Mouse (Mus musculus) limb, embryonic 10.5 days (tissue): ENCODE measurements around the gene Cib1. TPM values are rescaled to one million over a fixed set of nuclear protein-coding genes. Genes with fewer than 3 reads are reported as not detected.

ENCODE experiments used
- polyA plus RNA-seq: library from polyadenylated mRNA; unstranded; fragments of >200 nt; fragmentation: Nextera tagmentation; extraction: Ambion mirVana; gene quantifications from 2 replicates; pipeline ENCODE4 v1.2.1, GENCODE M21; 2016

The Cib1 gene
- polyA plus RNA-seq, 1 experiment from 2014 or later = 68.6 TPM

Other genes with a start within 250 kb of the Cib1 start
- gene Zfp710, start 208.0 kb downstream of the Cib1 start, polyA plus RNA-seq = 19.4 and 19.7 TPM in 2 replicates
- gene Idh2, start 117.4 kb downstream of the Cib1 start, polyA plus RNA-seq = 533 and 582 TPM in 2 replicates
- 8.1 and 9.9 TPM in 2 replicates for gene Sema4b, start 46.0 kb downstream of the Cib1 start, polyA plus RNA-seq
- gene Gdpgp1, start 52 bp upstream of the Cib1 start, polyA plus RNA-seq = 7.2 and 7.5 TPM in 2 replicates
- 0.50 and 0.61 TPM in 2 replicates for gene Ttll13, start 13.6 kb upstream of the Cib1 start, polyA plus RNA-seq
- gene Ngrn, start 28.4 kb upstream of the Cib1 start, polyA plus RNA-seq = 42.5 and 45.7 TPM in 2 replicates
- gene Vps33b, start 36.8 kb upstream of the Cib1 start, polyA plus RNA-seq = 15.2 and 17.9 TPM in 2 replicates
- gene Prc1, start 61.6 kb upstream of the Cib1 start, polyA plus RNA-seq = 160 and 172 TPM in 2 replicates
- gene Rccd1, start 91.6 kb upstream of the Cib1 start, polyA plus RNA-seq = 11.6 and 12.0 TPM in 2 replicates
- gene Unc45a, start 108.2 kb upstream of the Cib1 start, polyA plus RNA-seq = 51.8 and 53.3 TPM in 2 replicates
- gene Hddc3, start 110.3 kb upstream of the Cib1 start, polyA plus RNA-seq = 21.0 and 25.6 TPM in 2 replicates
- 19.7 and 23.1 TPM in 2 replicates for gene Man2a2, start 138.6 kb upstream of the Cib1 start, polyA plus RNA-seq
- 7.6 and 13.2 TPM in 2 replicates for gene Fes, start 155.1 kb upstream of the Cib1 start, polyA plus RNA-seq
- gene Furin, start 172.6 kb upstream of the Cib1 start, polyA plus RNA-seq = 8.8 and 9.4 TPM in 2 replicates